In the genomic region with DNA sequence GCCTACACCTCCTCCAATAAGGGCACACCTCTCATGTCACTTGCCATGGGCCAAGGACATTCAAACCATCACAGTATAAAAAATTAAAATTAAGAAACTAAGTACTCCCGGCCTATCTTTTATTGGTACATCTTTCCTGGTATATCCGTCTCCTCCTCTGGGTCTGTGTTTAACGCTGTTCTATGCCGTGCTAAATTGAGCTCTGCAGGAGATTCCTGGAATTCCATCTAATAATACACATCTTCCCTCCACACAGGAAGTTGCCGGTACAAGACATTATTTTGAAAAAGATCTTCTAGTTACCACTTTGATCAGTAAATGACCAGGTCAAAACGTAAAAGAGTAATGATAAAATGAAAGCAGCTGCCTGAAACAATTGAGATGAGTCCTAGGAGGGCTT, we compare ENCODE assay signal across 18 mouse cellular contexts.
DNase-seq lines count a peak whose midpoint lies in the region; ATAC-seq lines count a peak whose summit lies in the region.
"Had no signal": no experiment of that assay in that cellular context is flagged by ENCODE, and none has a peak within 500 bp of the region (broad histone marks: within the 10 kb centered on the region; RNA-seq: fewer than 3 reads in every experiment).

No protein-coding gene starts in this region.

- no peaks in the 10 kb centered on the region for H3K27me3 ChIP-seq in heart, embryonic 11.5 days (ENCODE audit: control insufficient read depth, insufficient read depth, low read length)
- H3K27me3 ChIP-seq in intestine, embryonic 14.5 days (replicated peaks; ENCODE audit: control insufficient read depth, insufficient read depth, low read length): no peaks in the 10 kb centered on the region
- H3K27me3 ChIP-seq in intestine, embryonic 16.5 days (replicated peaks; ENCODE audit: control insufficient read depth, insufficient read depth, low read length): no peaks in the 10 kb centered on the region
- H3K27me3 ChIP-seq in neural tube, embryonic 15.5 days (replicated peaks): no peaks in the 10 kb centered on the region
- H3K27me3 ChIP-seq: limb, embryonic 13.5 days; liver, embryonic 13.5 days; lung, embryonic 15.5 days; midbrain, embryonic 12.5 days; neural tube, embryonic 12.5 days had no signal

- peak overlapping the region; percentile 46 for H3K27ac ChIP-seq in heart, embryonic 11.5 days (ENCODE audit: low read depth, low read length)
- H3K27ac ChIP-seq in intestine, embryonic 14.5 days (ENCODE audit: low read depth): peak overlapping the region; percentile 62; the same call in 1 of the 2 replicates
- no peak overlapping the region for H3K27ac ChIP-seq in intestine, embryonic 16.5 days (ENCODE audit: low read length)
- H3K27ac ChIP-seq in neural tube, embryonic 15.5 days (replicated peaks): peak overlapping the region; percentile 18; the same call in 1 of the 2 replicates
- H3K27ac ChIP-seq: limb, embryonic 13.5 days; liver, embryonic 13.5 days; lung, embryonic 15.5 days; midbrain, embryonic 12.5 days; neural tube, embryonic 12.5 days had no signal

- no peak overlapping the region for H3K9ac ChIP-seq in heart, embryonic 11.5 days (ENCODE audit: low read depth, low read length)
- no peak overlapping the region for H3K9ac ChIP-seq in intestine, embryonic 14.5 days (ENCODE audit: low read length)
- H3K9ac ChIP-seq in intestine, embryonic 16.5 days (ENCODE audit: low read depth, low read length): no peak overlapping the region
- no peak overlapping the region for H3K9ac ChIP-seq in neural tube, embryonic 15.5 days (replicated peaks)
- H3K9ac ChIP-seq: limb, embryonic 13.5 days; liver, embryonic 13.5 days; lung, embryonic 15.5 days; midbrain, embryonic 12.5 days; neural tube, embryonic 12.5 days had no signal

- peak overlapping the region; percentile 35 for H3K4me2 ChIP-seq in heart, embryonic 11.5 days
- no peak overlapping the region for H3K4me2 ChIP-seq in intestine, embryonic 14.5 days (ENCODE audit: low read length)
- no peak overlapping the region for H3K4me2 ChIP-seq in intestine, embryonic 16.5 days (ENCODE audit: low read depth, low read length)
- no peak overlapping the region for H3K4me2 ChIP-seq in neural tube, embryonic 15.5 days
- H3K4me2 ChIP-seq: limb, embryonic 13.5 days; liver, embryonic 13.5 days; lung, embryonic 15.5 days; midbrain, embryonic 12.5 days; neural tube, embryonic 12.5 days had no signal

- no peak overlapping the region for H3K4me3 ChIP-seq in heart, embryonic 11.5 days (ENCODE audit: low read depth, low read length)
- H3K4me3 ChIP-seq in intestine, embryonic 14.5 days (ENCODE audit: low read depth, low read length): no peak overlapping the region
- H3K4me3 ChIP-seq in intestine, embryonic 16.5 days (ENCODE audit: low read length): no peak overlapping the region
- no peak overlapping the region for H3K4me3 ChIP-seq in neural tube, embryonic 15.5 days (replicated peaks)
- H3K4me3 ChIP-seq: limb, embryonic 13.5 days; liver, embryonic 13.5 days; lung, embryonic 15.5 days; midbrain, embryonic 12.5 days; neural tube, embryonic 12.5 days had no signal

- no peaks in the 10 kb centered on the region for H3K9me3 ChIP-seq in heart, embryonic 11.5 days (replicated peaks; ENCODE audit: control insufficient read depth, low read length)
- H3K9me3 ChIP-seq in intestine, embryonic 14.5 days (ENCODE audit: control insufficient read depth, low read length): no peaks in the 10 kb centered on the region
- no peaks in the 10 kb centered on the region for H3K9me3 ChIP-seq in intestine, embryonic 16.5 days (ENCODE audit: control insufficient read depth, low read length)
- no peaks in the 10 kb centered on the region for H3K9me3 ChIP-seq in neural tube, embryonic 15.5 days (replicated peaks)
- H3K9me3 ChIP-seq: limb, embryonic 13.5 days; liver, embryonic 13.5 days; lung, embryonic 15.5 days; midbrain, embryonic 12.5 days; neural tube, embryonic 12.5 days had no signal

- 29% methylated on average over 6 of the region's 6 CpGs for WGBS in heart, embryonic 11.5 days (ENCODE audit: insufficient replicate concordance)
- 23% methylated on average over 6 of the region's 6 CpGs for WGBS in intestine, embryonic 14.5 days
- 37% methylated on average over 6 of the region's 6 CpGs for WGBS in intestine, embryonic 16.5 days
- 37% methylated on average over 6 of the region's 6 CpGs for WGBS in neural tube, embryonic 15.5 days

- no peak for DNase-seq in heart, adult 11 months
- DNase-seq in intestine, embryonic 14.5 days (ENCODE audit: low spot score): no peak
- no peak for DNase-seq in neural tube, embryonic 10.5 days (ENCODE audit: extremely low spot score, low spot score)
- DNase-seq in ovary, postnatal 36 days (ENCODE audit: low spot score): no peak
- DNase-seq: adrenal gland, postnatal 36 days; cerebellum, adult 18-20 months; cerebellum, postnatal 25 days; gastrocnemius, postnatal 25 days; liver, embryonic 13.5 days; thymus, adult 18-20 months had no signal

- H3K4me1 ChIP-seq in heart, embryonic 11.5 days (ENCODE audit: control insufficient read depth, insufficient read depth, low read length): peaks cover 18% of the 10 kb centered on the region
- peaks cover 30% of the 10 kb centered on the region for H3K4me1 ChIP-seq in intestine, embryonic 14.5 days (replicated peaks; ENCODE audit: control insufficient read depth, insufficient read depth, low read length)
- H3K4me1 ChIP-seq in intestine, embryonic 16.5 days (ENCODE audit: control insufficient read depth, insufficient read depth, low read length): peaks cover 9% of the 10 kb centered on the region
- H3K4me1 ChIP-seq in neural tube, embryonic 15.5 days: peaks cover 21% of the 10 kb centered on the region
- H3K4me1 ChIP-seq: liver, embryonic 13.5 days; neural tube, embryonic 12.5 days had no signal

- no peak for ATAC-seq in heart, embryonic 11.5 days (replicated peaks; ENCODE audit: insufficient number of reproducible peaks, low FRiP score, low TSS enrichment)
- ATAC-seq in intestine, embryonic 14.5 days (replicated peaks; ENCODE audit: low FRiP score, low TSS enrichment, low read depth): no peak
- ATAC-seq in intestine, embryonic 16.5 days: no peak
- no peak for ATAC-seq in neural tube, embryonic 15.5 days (ENCODE audit: low FRiP score)
- ATAC-seq: forebrain, embryonic 14.5 days had no signal

- H3K36me3 ChIP-seq in heart, embryonic 11.5 days (ENCODE audit: control insufficient read depth, insufficient read depth, low read length): no peaks in the 10 kb centered on the region
- H3K36me3 ChIP-seq in intestine, embryonic 14.5 days (ENCODE audit: control insufficient read depth, insufficient read depth, low read length): no peaks in the 10 kb centered on the region; the same call in 1 of the 2 replicates
- H3K36me3 ChIP-seq in intestine, embryonic 16.5 days (ENCODE audit: control insufficient read depth, insufficient read depth, low read length): no peaks in the 10 kb centered on the region
- no peaks in the 10 kb centered on the region for H3K36me3 ChIP-seq in neural tube, embryonic 15.5 days
- H3K36me3 ChIP-seq: limb, embryonic 13.5 days; liver, embryonic 13.5 days; lung, embryonic 15.5 days; midbrain, embryonic 12.5 days; neural tube, embryonic 12.5 days had no signal
